Mouse (Mus musculus) liver, embryonic 11.5 days (tissue): ENCODE data around the gene Lrrc26. TPM values are rescaled to one million over a fixed set of nuclear protein-coding genes. Genes with fewer than 3 reads are reported as not detected.

Source experiments
- polyA plus RNA-seq: library from polyadenylated mRNA; unstranded; fragments of >200 nt; fragmentation: Nextera tagmentation; extraction: Ambion mirVana; gene quantifications from 2 replicates; pipeline ENCODE4 v1.2.1, GENCODE M21; 2014

Lrrc26 gene
- polyA plus RNA-seq, 1 experiment from 2014 or later = not detected

Other genes starting within 250 kb of the Lrrc26 start
- 29.0 and 32.6 TPM in 2 replicates for gene Nsmf, start 235.6 kb upstream of the Lrrc26 start, polyA plus RNA-seq
- gene Entpd8, start 209.6 kb upstream of the Lrrc26 start, polyA plus RNA-seq = 0.90 and 1.7 TPM in 2 replicates
- gene Noxa1, start 194.8 kb upstream of the Lrrc26 start, polyA plus RNA-seq = 0.69 and 1.0 TPM in 2 replicates
- gene Nrarp, start 109.2 kb upstream of the Lrrc26 start, polyA plus RNA-seq = 6.5 and 7.6 TPM in 2 replicates
- gene Tor4a, start 93.0 kb upstream of the Lrrc26 start, polyA plus RNA-seq = 12.1 and 13.1 TPM in 2 replicates
- 85.3 and 86.3 TPM in 2 replicates for gene Nelfb, start 78.4 kb upstream of the Lrrc26 start, polyA plus RNA-seq
- 0.29 TPM in 1 of 2 replicates, not detected in the other for gene Stpg3, start 75.3 kb upstream of the Lrrc26 start, polyA plus RNA-seq
- 0.45 TPM in 2 replicates for gene Fam166a, start 71.2 kb upstream of the Lrrc26 start, polyA plus RNA-seq
- gene Tubb4b, start 65.2 kb upstream of the Lrrc26 start, polyA plus RNA-seq = 823 and 870 TPM in 2 replicates
- gene Slc34a3, start 55.6 kb upstream of the Lrrc26 start, polyA plus RNA-seq = 0.07 TPM in 1 of 2 replicates, not detected in the other
- gene Rnf224, start 53.1 kb upstream of the Lrrc26 start, polyA plus RNA-seq = 0.10 and 0.21 TPM in 2 replicates
- 7.7 and 8.1 TPM in 2 replicates for gene Rnf208, start 47.7 kb upstream of the Lrrc26 start, polyA plus RNA-seq
- gene Cysrt1, start 47.5 kb upstream of the Lrrc26 start, polyA plus RNA-seq = not detected in 2 replicates
- 6.3 and 6.8 TPM in 2 replicates for gene AL732309.1, start 43.1 kb upstream of the Lrrc26 start, polyA plus RNA-seq
- 14.4 and 15.2 TPM in 2 replicates for gene Tmem203, start 34.5 kb upstream of the Lrrc26 start, polyA plus RNA-seq
- 9.6 and 10.3 TPM in 2 replicates for gene Tprn, start 27.3 kb upstream of the Lrrc26 start, polyA plus RNA-seq
- 233 and 237 TPM in 2 replicates for gene Ssna1, start 17.5 kb upstream of the Lrrc26 start, polyA plus RNA-seq
- 74.7 and 77.6 TPM in 2 replicates for gene Anapc2, start 17.4 kb upstream of the Lrrc26 start, polyA plus RNA-seq
- not detected in 2 replicates for gene Tmem210, start 1.8 kb upstream of the Lrrc26 start, polyA plus RNA-seq
- gene Grin1, start 29.3 kb downstream of the Lrrc26 start, polyA plus RNA-seq = 1.0 and 1.6 TPM in 2 replicates
- gene Man1b1, start 42.4 kb downstream of the Lrrc26 start, polyA plus RNA-seq = 48.3 and 62.9 TPM in 2 replicates
- 17.4 and 18.3 TPM in 2 replicates for gene Dpp7, start 66.4 kb downstream of the Lrrc26 start, polyA plus RNA-seq
- 15.6 and 17.8 TPM in 2 replicates for gene Uap1l1, start 75.8 kb downstream of the Lrrc26 start, polyA plus RNA-seq
- gene Sapcd2, start 82.4 kb downstream of the Lrrc26 start, polyA plus RNA-seq = 45.3 and 51.0 TPM in 2 replicates
- 0.25 and 0.45 TPM in 2 replicates for gene Entpd2, start 106.0 kb downstream of the Lrrc26 start, polyA plus RNA-seq
- 7.0 and 8.1 TPM in 2 replicates for gene Npdc1, start 109.4 kb downstream of the Lrrc26 start, polyA plus RNA-seq
- 0.09 TPM in 1 of 2 replicates, not detected in the other for gene Fut7, start 133.4 kb downstream of the Lrrc26 start, polyA plus RNA-seq
- 3.9 and 4.5 TPM in 2 replicates for gene Abca2, start 138.8 kb downstream of the Lrrc26 start, polyA plus RNA-seq
- gene Clic3, start 166.9 kb downstream of the Lrrc26 start, polyA plus RNA-seq = 0.21 TPM in 1 of 2 replicates, not detected in the other
- gene Paxx, start 171.2 kb downstream of the Lrrc26 start, polyA plus RNA-seq = 9.2 and 14.3 TPM in 2 replicates
- gene Ptgds, start 180.1 kb downstream of the Lrrc26 start, polyA plus RNA-seq = not detected in 2 replicates
- gene Lcn12, start 204.0 kb downstream of the Lrrc26 start, polyA plus RNA-seq = not detected in 2 replicates
- 63.3 and 63.6 TPM in 2 replicates for gene Fbxw5, start 210.8 kb downstream of the Lrrc26 start, polyA plus RNA-seq
- gene C8g, start 211.8 kb downstream of the Lrrc26 start, polyA plus RNA-seq = 14.9 and 16.8 TPM in 2 replicates